Mouse (Mus musculus): ENCODE data around the gene Cog6.

DNA sequence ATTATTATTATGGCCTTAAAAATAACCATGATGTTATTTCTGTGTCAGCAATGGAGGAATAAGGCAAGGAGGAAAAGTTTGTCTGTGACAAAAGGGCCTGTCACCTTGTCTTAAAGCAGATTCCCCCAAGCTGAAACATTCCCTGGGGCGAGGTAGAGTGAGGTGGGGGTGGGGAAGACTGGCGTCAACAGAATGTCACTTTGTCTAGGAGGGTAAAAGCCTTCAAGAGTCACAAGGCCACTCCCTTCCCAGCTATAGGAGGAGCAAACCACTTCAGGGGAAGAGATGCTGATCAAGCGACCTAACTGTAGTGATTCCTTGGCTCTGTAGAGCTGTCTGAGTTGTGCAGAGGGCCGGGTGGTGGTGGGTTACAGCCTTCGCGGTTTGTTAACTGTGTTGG is 14.5 kb upstream of the Cog6 start:
- TF ChIP-seq TCF12 (IDR thresholded peaks at IDR 0.05; ENCODE audit: low read depth, low read length), result no peak
- no peak for TF ChIP-seq CTCF (conservative IDR thresholded peaks at IDR 0.05 in 1 of 2, IDR thresholded peaks at IDR 0.05 in 1 of 2; ENCODE audit: low read depth in 2 of 2, low read length in 2 of 2)
- no peak for TF ChIP-seq MAX (IDR thresholded peaks at IDR 0.05; ENCODE audit: low read length)
- TF ChIP-seq E2F4 (IDR thresholded peaks at IDR 0.05; ENCODE audit: insufficient replicate concordance, low read depth, low read length), result no peak
- no peak for TF ChIP-seq MXI1 (IDR thresholded peaks at IDR 0.05; ENCODE audit: low read depth, low read length)
- TF ChIP-seq USF2 (conservative IDR thresholded peaks at IDR 0.05; ENCODE audit: low read depth, low read length), result no peak
- no peak for TF ChIP-seq UBTF (IDR thresholded peaks at IDR 0.05; ENCODE audit: low read depth, low read length)
- no peak for TF ChIP-seq ELF1 (IDR thresholded peaks at IDR 0.05; ENCODE audit: low read depth, low read length)

Measured in CH12.LX (cell line).